In genomic region chr8:85506620-85507019, GRCm38 (mm10) we compare ENCODE assay signal across 13 mouse cellular contexts.
"Had no signal": no experiment of that assay in that cellular context is flagged by ENCODE, and none has a peak within 500 bp of the region (broad histone marks: within the 10 kb centered on the region; RNA-seq: fewer than 3 reads in every experiment).

No protein-coding gene starts in this region.

- H3K9me3 ChIP-seq: hindbrain, embryonic 15.5 days; limb, embryonic 13.5 days; midbrain, embryonic 13.5 days had no signal

- H3K9ac ChIP-seq: hindbrain, embryonic 15.5 days; limb, embryonic 13.5 days; midbrain, embryonic 13.5 days had no signal

- H3K4me1 ChIP-seq: hindbrain, embryonic 15.5 days; midbrain, embryonic 13.5 days had no signal

- H3K4me2 ChIP-seq: hindbrain, embryonic 15.5 days; limb, embryonic 13.5 days; midbrain, embryonic 13.5 days had no signal

- ATAC-seq: lung, postnatal 0 days; midbrain, embryonic 13.5 days had no signal

- H3K27me3 ChIP-seq: hindbrain, embryonic 15.5 days; limb, embryonic 13.5 days; midbrain, embryonic 13.5 days had no signal

- H3K27ac ChIP-seq: hindbrain, embryonic 15.5 days; left cerebral cortex, adult 2 months; limb, embryonic 13.5 days; midbrain, embryonic 13.5 days; stomach, postnatal 0 days had no signal

- DNase-seq: kidney, adult 18-20 months; kidney, postnatal 10 days; lung, adult 2 months; lung, postnatal 36 days; right cerebral cortex, postnatal 25 days; thymus, adult 18-20 months; thymus, postnatal 14 days had no signal

- H3K4me3 ChIP-seq: hindbrain, embryonic 15.5 days; left cerebral cortex, adult 2 months; limb, embryonic 13.5 days; midbrain, embryonic 13.5 days had no signal
